Mouse (Mus musculus) spleen, postnatal 0 days (tissue): Measurements from ENCODE around the gene Apobec4. TPM values are rescaled to one million over a fixed set of nuclear protein-coding genes. Genes with fewer than 3 reads are reported as not detected.

Source experiments
- polyA plus RNA-seq: library from polyadenylated mRNA; unstranded; fragments of >200 nt; fragmentation: Nextera tagmentation; extraction: Ambion mirVana; gene quantifications from 2 replicates; pipeline ENCODE4 v1.2.1, GENCODE M21; 2015

Apobec4 gene
- polyA plus RNA-seq = not detected in 2 replicates

DNA sequence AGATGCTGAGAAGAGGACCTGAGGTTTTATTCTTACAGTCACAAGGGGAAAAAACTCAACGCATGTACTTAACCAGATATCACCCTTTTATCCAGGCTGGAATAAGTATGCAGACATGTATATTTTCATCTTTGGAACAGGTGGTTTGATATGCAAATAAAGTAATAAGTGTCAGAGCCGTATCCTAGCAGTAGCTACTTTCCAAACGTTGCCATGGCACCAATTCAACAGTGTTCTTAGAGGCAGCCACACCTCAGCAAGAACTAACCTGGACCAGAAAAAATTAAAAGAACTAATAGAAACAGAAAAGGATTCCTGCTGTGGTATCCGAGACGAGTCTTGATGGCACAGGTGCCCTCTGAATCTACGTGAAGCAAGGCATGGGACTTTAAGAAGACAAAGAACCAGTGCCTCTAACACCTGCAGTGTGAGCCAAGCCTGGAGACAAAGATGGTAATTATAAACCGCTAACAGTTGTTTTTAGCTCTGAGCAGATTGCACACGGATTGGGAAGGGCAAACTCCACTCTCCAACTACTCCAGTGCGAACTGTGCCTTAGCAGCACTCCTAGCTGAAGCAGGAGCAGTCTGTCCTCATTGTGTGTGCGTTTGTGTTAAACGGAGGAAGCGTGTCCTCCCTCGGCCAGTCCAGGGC lies at the start of gene Apobec4:
Gene Apobec4, plus strand, starts transcription at position 240 of the 654 bp plus-strand sequence.

DNA sequence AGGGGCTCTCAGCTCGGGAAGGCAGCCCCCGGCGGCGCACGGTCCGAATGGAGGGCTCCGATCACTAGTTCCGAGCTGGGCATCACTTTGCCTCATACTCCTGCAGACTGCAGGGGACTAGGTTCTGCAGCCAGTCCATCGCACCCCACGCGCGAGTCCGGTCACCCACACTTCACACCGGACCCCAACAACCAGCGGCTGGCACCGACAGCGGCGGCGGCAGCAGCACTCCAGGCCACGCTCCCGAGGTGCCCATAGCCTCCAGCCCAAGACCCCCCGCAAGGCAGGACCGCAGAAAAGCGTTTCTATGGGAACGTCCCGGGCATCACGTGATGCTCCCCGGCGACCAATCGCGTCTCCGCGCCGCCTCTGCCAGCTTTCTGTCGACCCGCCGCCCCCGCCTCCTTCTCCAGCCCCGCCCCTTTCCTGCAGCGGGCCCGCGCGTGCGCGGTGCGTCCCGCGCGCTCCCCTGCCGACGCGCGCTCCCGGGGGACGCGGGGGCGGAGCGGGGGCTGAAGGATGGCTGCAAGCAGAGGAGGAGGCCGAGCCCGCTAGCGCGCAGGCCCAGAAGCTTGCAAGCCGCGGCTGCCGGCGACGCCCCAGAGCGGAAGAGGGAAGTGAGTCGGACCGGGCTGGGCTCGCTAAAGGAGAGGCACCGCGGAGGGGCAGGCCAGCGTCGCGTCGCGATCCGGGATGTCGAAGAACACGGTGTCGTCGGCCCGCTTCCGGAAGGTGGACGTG lies 15.9 kb downstream of the Apobec4 start, which contains the start of the genes Rgl1 and Arpc5:
Gene Rgl1, minus strand, starts transcription at position 320 of the 741 bp plus-strand sequence.
Gene Arpc5, plus strand, starts transcription at position 511 of the 741 bp plus-strand sequence.

GRCm38 (mm10) chr1:152799897-152800296 lies 49.5 kb downstream of the Apobec4 start, which contains the start of gene Ncf2:
Ncf2 (plus strand) TSS chr1:152800194.

Other genes with a start within 250 kb of the Apobec4 start
- 14.1 and 16.6 TPM in 2 replicates for gene Rgl1, start 15.8 kb downstream of the Apobec4 start, polyA plus RNA-seq
- 274 and 311 TPM in 2 replicates for gene Arpc5, start 16.0 kb downstream of the Apobec4 start, polyA plus RNA-seq
- gene Ncf2, start 49.6 kb downstream of the Apobec4 start, polyA plus RNA-seq = 30.1 and 39.7 TPM in 2 replicates
- gene Smg7, start 152.1 kb downstream of the Apobec4 start, polyA plus RNA-seq = 12.6 and 13.1 TPM in 2 replicates
- 0.22 and 0.29 TPM in 2 replicates for gene Nmnat2, start 204.4 kb downstream of the Apobec4 start, polyA plus RNA-seq